Mouse (Mus musculus): ENCODE measurements around the gene Prkg1. TPM values are rescaled to one million over a fixed set of nuclear protein-coding genes. Genes with fewer than 3 reads are reported as not detected.

Gene Prkg1
- polyA plus RNA-seq, 1 experiment from 2014 or later: 10.3 TPM

DNA sequence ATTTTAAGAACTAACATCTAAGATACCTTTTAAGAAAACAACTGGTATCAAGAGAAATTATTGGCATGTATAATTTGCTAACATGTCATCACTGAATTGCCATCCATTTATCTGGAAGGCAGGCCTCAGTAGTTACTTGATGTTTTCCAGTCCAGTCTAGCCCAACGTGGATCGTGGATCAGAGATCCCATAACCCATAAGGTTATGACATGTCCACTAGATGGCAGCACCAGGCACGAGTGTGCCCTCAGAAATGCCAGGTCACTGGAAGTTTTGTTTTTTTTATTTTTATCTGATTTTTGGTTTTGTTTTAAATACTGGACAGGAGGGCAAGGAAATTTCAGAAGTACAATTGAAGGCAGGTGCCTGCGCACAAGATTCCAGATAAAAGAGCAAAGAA is 422.7 kb downstream of the Prkg1 start:
- no peak overlapping the region for H3K4me2 ChIP-seq (ENCODE audit: low read depth, low read length)
- H3K9me3 ChIP-seq (ENCODE audit: control insufficient read depth, low read length): no peaks in the 10 kb centered on the region
- no peaks in the 10 kb centered on the region for H3K27me3 ChIP-seq (ENCODE audit: control insufficient read depth, insufficient read depth, low read length)
- H3K9ac ChIP-seq (replicated peaks; ENCODE audit: low read depth, low read length): no peak overlapping the region
- no peaks in the 10 kb centered on the region for H3K4me1 ChIP-seq (ENCODE audit: control insufficient read depth, insufficient read depth, low read length)
- no peak overlapping the region for H3K4me3 ChIP-seq (ENCODE audit: low read depth, low read length)
- no peak for ATAC-seq (ENCODE audit: low read depth)
- WGBS: 23% methylated on average over 4 of the region's 4 CpGs
- no peaks in the 10 kb centered on the region for H3K36me3 ChIP-seq (ENCODE audit: control insufficient read depth, insufficient read depth, low read length)
- no peak overlapping the region for H3K27ac ChIP-seq (ENCODE audit: low read depth, low read length)

DNA sequence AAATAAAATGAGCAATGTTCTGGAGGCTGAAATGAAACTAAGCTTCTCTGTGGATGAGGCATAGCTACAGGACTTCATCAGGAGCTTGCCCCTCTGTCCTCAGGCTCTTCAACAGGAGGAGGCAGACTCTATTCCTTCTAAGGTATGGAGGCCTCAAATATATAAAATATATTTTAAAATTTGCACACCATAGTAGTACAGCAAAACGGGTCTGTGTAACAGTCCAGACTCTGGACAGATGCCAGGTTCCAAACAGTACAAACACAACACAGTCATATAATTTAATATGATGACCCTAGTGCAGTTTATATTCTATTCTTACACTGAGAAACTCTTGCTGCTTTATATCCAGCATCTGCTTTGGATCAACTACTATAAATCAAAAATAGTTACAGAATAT is 423.9 kb downstream of the Prkg1 start:
- Histone ChIP-seq H3K9me3 (ENCODE audit: control insufficient read depth, low read length) (no peaks in the 10 kb centered on the region), H3K4me1 (ENCODE audit: control insufficient read depth, insufficient read depth, low read length) (no peaks in the 10 kb centered on the region), H3K4me3 (ENCODE audit: low read depth, low read length) (no peak overlapping the region), H3K9ac (replicated peaks; ENCODE audit: low read depth, low read length) (no peak overlapping the region), H3K36me3 (ENCODE audit: control insufficient read depth, insufficient read depth, low read length) (no peaks in the 10 kb centered on the region), H3K4me2 (ENCODE audit: low read depth, low read length) (no peak overlapping the region), H3K27ac (ENCODE audit: low read depth, low read length) (no peak overlapping the region), H3K27me3 (ENCODE audit: control insufficient read depth, insufficient read depth, low read length) (no peaks in the 10 kb centered on the region)
- ATAC-seq (ENCODE audit: low read depth): no peak
- WGBS: 73% methylated on average over 1 of the region's 1 CpGs

DNA sequence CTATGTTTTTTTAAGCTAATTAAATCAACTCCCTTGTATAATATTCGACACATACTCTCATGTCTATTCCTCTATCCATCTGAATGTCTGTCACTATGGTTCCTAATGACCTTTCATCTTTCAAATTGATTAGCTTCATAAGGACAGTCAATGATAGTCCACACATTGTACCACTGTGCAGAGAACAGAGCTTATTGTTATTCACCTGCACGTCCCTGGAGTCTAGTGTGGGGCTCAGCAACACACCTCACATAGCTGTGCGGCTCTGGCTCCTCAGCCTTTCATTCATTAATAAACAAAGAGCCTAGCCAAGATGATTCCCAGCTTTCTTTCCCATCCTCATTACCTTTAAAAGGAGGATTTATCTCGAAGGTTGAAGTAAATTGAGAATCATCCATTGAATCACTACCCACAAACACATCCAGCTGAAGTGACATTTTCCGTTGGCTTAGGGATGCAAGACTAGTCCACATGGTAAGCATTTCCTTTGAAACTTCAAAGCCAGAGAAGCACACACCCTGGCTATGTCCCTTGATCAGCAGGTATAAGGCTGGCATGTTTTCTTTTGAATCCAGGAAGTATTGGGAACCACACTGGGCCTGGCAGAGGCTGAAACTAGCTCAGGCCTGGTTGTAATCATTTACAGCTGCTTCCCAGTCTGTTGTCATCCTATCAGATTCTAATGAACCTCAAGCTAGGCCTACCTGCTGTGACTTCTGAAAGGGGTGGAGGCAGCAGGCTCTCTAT is 426.3 kb downstream of the Prkg1 start:
- 69% methylated on average over 5 of the region's 5 CpGs for WGBS
- H3K36me3 ChIP-seq (ENCODE audit: control insufficient read depth, insufficient read depth, low read length): no peaks in the 10 kb centered on the region
- H3K9me3 ChIP-seq (ENCODE audit: control insufficient read depth, low read length): no peaks in the 10 kb centered on the region
- H3K4me3 ChIP-seq (ENCODE audit: low read depth, low read length): no peak overlapping the region
- ATAC-seq (ENCODE audit: low read depth): no peak
- no peak overlapping the region for H3K27ac ChIP-seq (ENCODE audit: low read depth, low read length)
- H3K4me2 ChIP-seq (ENCODE audit: low read depth, low read length): no peak overlapping the region
- no peak overlapping the region for H3K9ac ChIP-seq (replicated peaks; ENCODE audit: low read depth, low read length)
- no peaks in the 10 kb centered on the region for H3K27me3 ChIP-seq (ENCODE audit: control insufficient read depth, insufficient read depth, low read length)
- no peaks in the 10 kb centered on the region for H3K4me1 ChIP-seq (ENCODE audit: control insufficient read depth, insufficient read depth, low read length)

DNA sequence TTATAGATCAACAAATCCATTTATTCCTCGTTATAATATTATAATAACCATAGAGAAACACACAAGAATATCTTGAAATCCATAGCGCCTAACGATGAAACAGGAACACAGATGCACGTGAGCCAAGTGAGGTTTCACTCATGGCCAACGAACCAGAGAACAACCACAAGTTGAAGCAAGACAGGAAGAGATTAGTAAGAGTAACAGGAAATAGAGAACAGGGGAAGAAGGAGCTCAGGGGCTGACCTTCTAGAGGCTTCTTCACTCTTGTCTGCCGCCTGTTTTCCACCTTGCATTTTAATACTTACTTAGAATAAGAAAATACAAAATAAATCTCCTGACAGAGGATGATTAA is 427.0 kb downstream of the Prkg1 start:
- Histone ChIP-seq H3K27ac (ENCODE audit: low read depth, low read length) (no peak overlapping the region), H3K27me3 (ENCODE audit: control insufficient read depth, insufficient read depth, low read length) (no peaks in the 10 kb centered on the region), H3K36me3 (ENCODE audit: control insufficient read depth, insufficient read depth, low read length) (no peaks in the 10 kb centered on the region), H3K4me2 (ENCODE audit: low read depth, low read length) (no peak overlapping the region), H3K9ac (replicated peaks; ENCODE audit: low read depth, low read length) (no peak overlapping the region), H3K4me3 (ENCODE audit: low read depth, low read length) (no peak overlapping the region), H3K9me3 (ENCODE audit: control insufficient read depth, low read length) (no peaks in the 10 kb centered on the region), H3K4me1 (ENCODE audit: control insufficient read depth, insufficient read depth, low read length) (no peaks in the 10 kb centered on the region)
- ATAC-seq (ENCODE audit: low read depth): no peak
- WGBS: 83% methylated on average over 6 of the region's 6 CpGs

DNA sequence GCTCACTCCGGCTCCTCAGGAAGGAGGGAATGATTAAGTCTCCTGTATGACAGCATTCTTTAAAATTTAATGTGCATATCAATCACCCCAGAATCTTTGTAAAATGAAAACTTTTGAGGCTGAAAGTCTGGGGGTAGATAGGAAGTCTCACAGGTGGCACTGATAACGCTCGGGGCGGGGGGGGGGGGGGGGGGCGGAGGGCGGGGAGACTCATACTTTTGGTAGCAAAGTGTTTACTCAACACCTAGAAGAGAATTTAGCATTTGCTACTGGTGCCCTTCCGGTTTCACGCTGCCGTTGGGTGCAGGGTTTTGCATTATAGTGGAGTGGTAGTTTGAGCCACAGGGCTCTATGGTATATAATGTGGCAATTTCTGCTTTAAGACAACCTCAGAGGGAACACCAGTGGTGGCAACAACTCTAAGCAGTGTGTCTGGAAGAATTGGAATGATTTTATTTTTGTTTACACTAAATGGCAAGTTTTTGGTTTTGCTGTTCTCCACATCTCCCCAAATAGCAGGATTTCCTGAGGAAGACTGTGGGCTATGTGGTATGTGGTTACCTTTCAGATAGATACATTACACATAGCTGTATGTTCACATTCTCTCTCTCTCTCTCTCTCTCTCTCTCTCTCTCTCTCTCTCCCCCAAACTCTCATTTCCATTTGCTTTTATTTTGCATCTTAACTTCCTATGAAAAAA is 427.5 kb downstream of the Prkg1 start:
- no peak overlapping the region for H3K9ac ChIP-seq (replicated peaks; ENCODE audit: low read depth, low read length)
- 80% methylated on average over 8 of the region's 9 CpGs for WGBS

DNA sequence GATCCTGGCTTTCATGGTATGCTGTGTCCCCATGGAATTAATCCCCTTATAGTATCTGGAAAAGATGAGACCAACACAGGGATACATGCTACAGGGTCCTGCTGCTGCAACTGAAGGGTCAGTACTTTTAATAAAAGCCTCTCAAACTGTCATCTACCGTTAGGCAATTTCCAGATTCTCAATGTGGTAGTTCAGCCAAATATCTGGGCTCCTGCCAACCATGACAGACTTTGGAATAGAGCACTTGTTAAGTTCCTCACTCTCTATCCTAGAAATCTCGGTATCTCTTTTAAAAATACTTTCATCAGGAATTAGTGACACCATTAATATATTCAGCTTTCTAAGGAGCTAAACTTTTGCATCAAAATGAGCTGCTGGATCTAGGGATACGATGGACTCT is 428.5 kb downstream of the Prkg1 start:
- H3K4me2 ChIP-seq (ENCODE audit: low read depth, low read length): no peak overlapping the region
- H3K4me3 ChIP-seq (ENCODE audit: low read depth, low read length): no peak overlapping the region
- no peaks in the 10 kb centered on the region for H3K27me3 ChIP-seq (ENCODE audit: control insufficient read depth, insufficient read depth, low read length)
- ATAC-seq (ENCODE audit: low read depth): no peak
- no peak overlapping the region for H3K9ac ChIP-seq (replicated peaks; ENCODE audit: low read depth, low read length)
- no peaks in the 10 kb centered on the region for H3K4me1 ChIP-seq (ENCODE audit: control insufficient read depth, insufficient read depth, low read length)
- no peaks in the 10 kb centered on the region for H3K9me3 ChIP-seq (ENCODE audit: control insufficient read depth, low read length)
- no peaks in the 10 kb centered on the region for H3K36me3 ChIP-seq (ENCODE audit: control insufficient read depth, insufficient read depth, low read length)
- WGBS: 87% methylated on average over 3 of the region's 3 CpGs
- H3K27ac ChIP-seq (ENCODE audit: low read depth, low read length): no peak overlapping the region

More for the DNA sequence above, 427.5 kb downstream of the Prkg1 start:
- H3K4me3 ChIP-seq (ENCODE audit: low read depth, low read length): no peak overlapping the region
- H3K27ac ChIP-seq (ENCODE audit: low read depth, low read length): no peak overlapping the region
- no peak overlapping the region for H3K4me2 ChIP-seq (ENCODE audit: low read depth, low read length)
- H3K36me3 ChIP-seq (ENCODE audit: control insufficient read depth, insufficient read depth, low read length): no peaks in the 10 kb centered on the region
- H3K4me1 ChIP-seq (ENCODE audit: control insufficient read depth, insufficient read depth, low read length): no peaks in the 10 kb centered on the region
- H3K27me3 ChIP-seq (ENCODE audit: control insufficient read depth, insufficient read depth, low read length): no peaks in the 10 kb centered on the region
- H3K9me3 ChIP-seq (ENCODE audit: control insufficient read depth, low read length): no peaks in the 10 kb centered on the region
- no peak for ATAC-seq (ENCODE audit: low read depth)

DNA sequence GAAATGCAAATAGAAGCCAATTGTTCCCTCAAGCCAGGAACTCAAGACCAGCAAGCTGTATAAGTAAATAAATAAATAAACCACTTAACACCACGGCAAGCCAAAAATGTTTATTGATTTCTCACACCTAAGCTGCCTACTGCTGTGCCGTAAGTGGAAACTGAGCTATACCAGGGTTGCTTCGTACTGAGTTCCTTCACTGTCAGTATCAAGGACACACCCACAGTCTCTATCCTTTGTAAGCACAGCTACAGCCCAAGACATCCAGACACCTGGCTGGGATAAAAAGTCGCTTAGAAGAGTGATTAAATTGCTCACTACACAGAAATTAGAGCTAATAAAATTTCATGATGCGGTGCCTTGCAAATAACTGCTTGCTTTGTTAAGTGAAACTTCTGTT is 434.9 kb downstream of the Prkg1 start:
- 46% methylated on average over 5 of the region's 5 CpGs for WGBS
- no peak overlapping the region for H3K9ac ChIP-seq (replicated peaks; ENCODE audit: low read depth, low read length)
- H3K27ac ChIP-seq (ENCODE audit: low read depth, low read length): no peak overlapping the region
- H3K36me3 ChIP-seq (ENCODE audit: control insufficient read depth, insufficient read depth, low read length): no peaks in the 10 kb centered on the region
- no peaks in the 10 kb centered on the region for H3K27me3 ChIP-seq (ENCODE audit: control insufficient read depth, insufficient read depth, low read length)
- no peak overlapping the region for H3K4me2 ChIP-seq (ENCODE audit: low read depth, low read length)
- no peaks in the 10 kb centered on the region for H3K4me1 ChIP-seq (ENCODE audit: control insufficient read depth, insufficient read depth, low read length)
- no peak for ATAC-seq (ENCODE audit: low read depth)
- H3K4me3 ChIP-seq (ENCODE audit: low read depth, low read length): no peak overlapping the region
- H3K9me3 ChIP-seq (ENCODE audit: control insufficient read depth, low read length): no peaks in the 10 kb centered on the region

DNA sequence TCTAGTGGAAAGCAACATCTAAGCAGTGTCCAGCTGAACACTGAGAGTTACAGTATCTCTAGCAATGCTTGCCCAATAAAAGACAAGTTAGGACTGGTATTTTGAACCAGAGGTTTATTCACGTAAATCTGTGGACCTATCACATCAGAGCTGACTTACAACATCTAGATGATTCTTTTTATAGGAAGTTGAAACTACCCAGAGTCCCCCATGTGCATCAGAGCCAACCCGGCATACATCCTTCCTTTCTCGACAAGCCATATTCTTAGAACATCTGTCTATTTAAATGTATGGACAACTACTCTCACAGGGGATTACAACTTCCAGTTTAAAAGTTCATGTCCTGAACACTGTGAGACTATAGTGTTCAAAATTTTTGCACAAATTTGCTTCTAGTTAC is 460.1 kb downstream of the Prkg1 start:
- no peak overlapping the region for H3K9ac ChIP-seq (replicated peaks; ENCODE audit: low read depth, low read length)
- H3K9me3 ChIP-seq (ENCODE audit: control insufficient read depth, low read length): no peaks in the 10 kb centered on the region
- no peak for ATAC-seq (ENCODE audit: low read depth)
- H3K36me3 ChIP-seq (ENCODE audit: control insufficient read depth, insufficient read depth, low read length): no peaks in the 10 kb centered on the region
- H3K4me1 ChIP-seq (ENCODE audit: control insufficient read depth, insufficient read depth, low read length): no peaks in the 10 kb centered on the region
- 91% methylated on average over 3 of the region's 3 CpGs for WGBS
- H3K4me2 ChIP-seq (ENCODE audit: low read depth, low read length): no peak overlapping the region
- no peak overlapping the region for H3K4me3 ChIP-seq (ENCODE audit: low read depth, low read length)
- no peak overlapping the region for H3K27ac ChIP-seq (ENCODE audit: low read depth, low read length)
- H3K27me3 ChIP-seq (ENCODE audit: control insufficient read depth, insufficient read depth, low read length): no peaks in the 10 kb centered on the region

DNA sequence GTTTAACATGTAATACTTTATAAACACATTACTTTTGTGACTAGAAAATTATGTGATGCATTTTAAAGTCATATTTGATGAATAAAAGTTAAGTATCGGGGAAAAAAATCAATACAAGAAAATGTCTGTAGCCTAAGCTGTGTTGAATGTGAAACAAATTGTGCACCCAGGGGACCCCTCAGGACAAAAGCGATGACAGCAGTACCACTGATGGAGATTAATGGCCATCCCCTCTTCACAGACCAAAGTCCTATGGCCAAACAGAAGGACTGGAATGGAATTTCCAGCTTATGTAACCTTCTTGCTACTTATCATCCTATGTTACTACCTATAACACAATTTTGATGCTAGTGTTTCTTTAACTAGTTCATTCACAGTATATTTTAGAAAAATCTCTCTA is 473.6 kb downstream of the Prkg1 start:
- Histone ChIP-seq H3K4me2 (ENCODE audit: low read depth, low read length) (no peak overlapping the region), H3K27me3 (ENCODE audit: control insufficient read depth, insufficient read depth, low read length) (no peaks in the 10 kb centered on the region), H3K9ac (replicated peaks; ENCODE audit: low read depth, low read length) (no peak overlapping the region), H3K27ac (ENCODE audit: low read depth, low read length) (no peak overlapping the region), H3K9me3 (ENCODE audit: control insufficient read depth, low read length) (no peaks in the 10 kb centered on the region), H3K4me1 (ENCODE audit: control insufficient read depth, insufficient read depth, low read length) (no peaks in the 10 kb centered on the region), H3K36me3 (ENCODE audit: control insufficient read depth, insufficient read depth, low read length) (no peaks in the 10 kb centered on the region), H3K4me3 (ENCODE audit: low read depth, low read length) (no peak overlapping the region)
- WGBS: 61% methylated on average over 2 of the region's 2 CpGs
- ATAC-seq (ENCODE audit: low read depth): no peak
